Mouse (Mus musculus) ES-E14 (cell line): ENCODE data around the gene Nova2.

Experiments
- CHD2 ChIP-seq: IDR thresholded peaks from 2 replicates; pipeline ENCODE4 v1.6.1; 2014; ENCODE audit warnings: mild to moderate bottlenecking, low read depth, low read length, inconsistent platforms
- HCFC1 ChIP-seq: IDR thresholded peaks from 2 replicates; pipeline ENCODE4 v1.6.1; 2012; ENCODE audit warnings: low read length, inconsistent platforms, borderline replicate concordance; ENCODE audit not compliant: insufficient read depth
- MAFK ChIP-seq: IDR thresholded peaks from 2 replicates; pipeline ENCODE4 v1.6.1; 2014; ENCODE audit warnings: mild to moderate bottlenecking, low read depth, low read length, inconsistent platforms; ENCODE audit not compliant: insufficient read depth
- ZC3H11A ChIP-seq: IDR thresholded peaks from 2 replicates; pipeline ENCODE4 v1.6.1; 2012; ENCODE audit warnings: low read depth, mild to moderate bottlenecking, inconsistent platforms, low read length, borderline replicate concordance

DNA sequence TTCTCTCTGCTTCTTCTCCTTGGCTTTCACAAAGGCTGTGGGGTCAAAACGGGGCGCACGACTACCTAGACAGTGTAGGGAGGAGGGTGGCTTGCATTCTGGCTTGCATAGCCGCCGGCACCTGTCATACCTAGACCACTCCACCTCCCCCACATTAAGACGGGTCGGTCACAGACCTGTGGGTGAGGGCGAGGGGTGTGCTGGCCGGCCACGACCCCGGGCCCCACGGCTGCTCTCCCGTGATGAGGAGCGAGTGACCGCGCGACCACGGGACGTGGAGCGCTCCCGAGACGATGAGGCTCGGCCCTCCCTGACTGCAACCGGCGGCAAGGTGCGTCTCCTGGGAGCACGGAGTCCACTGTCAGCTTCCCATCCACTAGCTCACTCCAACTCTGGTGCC lies 32.7 kb upstream of the Nova2 start:
- TF ChIP-seq HCFC1 (no peak), CHD2 (no peak), ZC3H11A (no peak), MAFK (no peak)
